Mouse (Mus musculus) small intestine, adult 2 months (tissue): ENCODE data around the gene Arhgef19.

ENCODE experiments used
- CTCF ChIP-seq: fragments of 200-500 bp; IDR thresholded peaks from 2 replicates; pipeline ENCODE4 v1.5.1; 2012; ENCODE audit warnings: low read depth, mild to moderate bottlenecking, control low read depth, inconsistent platforms, low read length, moderate library complexity, mixed read lengths; ENCODE audit not compliant: insufficient replicate concordance, insufficient read length; ENCODE audit errors: extremely low read depth
- POLR2A ChIP-seq: fragments of 200-500 bp; IDR thresholded peaks from 2 replicates; pipeline ENCODE4 v1.6.1; 2012; ENCODE audit warnings: low read depth, mild to moderate bottlenecking, control low read depth, inconsistent platforms, low read length, moderate library complexity

GRCm38 (mm10) chr4:141207081-141207480 lies 32.2 kb upstream of the Arhgef19 start:
- no peak for TF ChIP-seq CTCF
- no peak for TF ChIP-seq POLR2A
